In genomic region chr3:103393283-103394060, GRCm38 (mm10) we compare ENCODE assay signal across 9 mouse cellular contexts.
A peak's percentile ranks its signal among the peaks of the same experiment; 100 is the strongest.
DNase-seq lines count a peak whose midpoint lies in the region; ATAC-seq and TF ChIP-seq lines count a peak whose summit lies in the region.
"Had no signal": no experiment of that assay in that cellular context is flagged by ENCODE, and none has a peak within 500 bp of the region (broad histone marks: within the 10 kb centered on the region; RNA-seq: fewer than 3 reads in every experiment).

No protein-coding gene starts in this region.

- WGBS in heart, embryonic 11.5 days (ENCODE audit: insufficient replicate concordance) = 76% methylated on average over 14 of the region's 14 CpGs
- WGBS in bone marrow, adult 2 months = 83% methylated on average over 14 of the region's 14 CpGs
- WGBS in hindbrain, embryonic 12.5 days = 83% methylated on average over 14 of the region's 14 CpGs
- 82% methylated on average over 14 of the region's 14 CpGs for WGBS in midbrain, embryonic 12.5 days

- intact Hi-C loops in heart, postnatal 10 days (cut with DNase I) = loop anchor here (1.0 to 5.0 kb wide), 3 partner anchors 39 to 494 kb away; partner anchors contain the start of gene Olfml3
- intact Hi-C loops in gastrocnemius, postnatal 14 days (cut with DNase I; ENCODE audit: low total_unique reads) = loop anchor here (5.0 kb wide), 2 partner anchors 44 to 344 kb away; partner anchors contain the start of genes Gm10964 and Olfml3

- no peaks in the 10 kb centered on the region for H3K36me3 ChIP-seq in heart, embryonic 11.5 days (ENCODE audit: control insufficient read depth, insufficient read depth, low read length)
- H3K36me3 ChIP-seq in hindbrain, embryonic 12.5 days = no peaks in the 10 kb centered on the region
- H3K36me3 ChIP-seq in midbrain, embryonic 12.5 days = no peaks in the 10 kb centered on the region

- DNase-seq in heart, postnatal 10 days = no peak
- DNase-seq in gastrocnemius, postnatal 14 days = no peak
- DNase-seq in adrenal gland, adult 8-10 months = no peak
- no peak for DNase-seq in cerebellum, postnatal 36 days
- DNase-seq: right cerebral cortex, postnatal 25 days had no signal

- H3K4me3 ChIP-seq in heart, embryonic 11.5 days (ENCODE audit: low read depth, low read length) = no peak overlapping the region
- H3K4me3 ChIP-seq in bone marrow, adult 2 months (replicated peaks; ENCODE audit: control insufficient read depth, low read depth, low read length) = no peak overlapping the region
- H3K4me3 ChIP-seq in hindbrain, embryonic 12.5 days = no peak overlapping the region
- no peak overlapping the region for H3K4me3 ChIP-seq in midbrain, embryonic 12.5 days

- TF ChIP-seq POLR2A in bone marrow, adult 2 months (IDR thresholded peaks at IDR 0.05; ENCODE audit: borderline replicate concordance, control insufficient read depth, low read depth, low read length) = no peak

- H3K27me3 ChIP-seq in heart, embryonic 11.5 days (ENCODE audit: control insufficient read depth, insufficient read depth, low read length) = no peaks in the 10 kb centered on the region
- H3K27me3 ChIP-seq in hindbrain, embryonic 12.5 days = no peaks in the 10 kb centered on the region
- peaks cover 7% of the 10 kb centered on the region; the same call in 1 of the 2 replicates for H3K27me3 ChIP-seq in midbrain, embryonic 12.5 days

- no peaks in the 10 kb centered on the region for H3K4me1 ChIP-seq in heart, embryonic 11.5 days (ENCODE audit: control insufficient read depth, insufficient read depth, low read length)
- peaks cover 3% of the 10 kb centered on the region; the same call in 1 of the 2 replicates for H3K4me1 ChIP-seq in bone marrow, adult 2 months (ENCODE audit: control insufficient read depth, insufficient read depth, low read length)
- H3K4me1 ChIP-seq in hindbrain, embryonic 12.5 days = peaks cover 2% of the 10 kb centered on the region
- H3K4me1 ChIP-seq in midbrain, embryonic 12.5 days = no peaks in the 10 kb centered on the region

- no peak overlapping the region for H3K9ac ChIP-seq in heart, embryonic 11.5 days (ENCODE audit: low read depth, low read length)
- H3K9ac ChIP-seq in hindbrain, embryonic 12.5 days = no peak overlapping the region
- H3K9ac ChIP-seq in midbrain, embryonic 12.5 days (replicated peaks) = no peak overlapping the region

- no peak overlapping the region for H3K27ac ChIP-seq in heart, embryonic 11.5 days (ENCODE audit: low read depth, low read length)
- H3K27ac ChIP-seq in bone marrow, adult 2 months (ENCODE audit: control insufficient read depth, insufficient read depth, low read depth, low read length, poor library complexity) = no peak overlapping the region
- no peak overlapping the region for H3K27ac ChIP-seq in hindbrain, embryonic 12.5 days
- no peak overlapping the region for H3K27ac ChIP-seq in midbrain, embryonic 12.5 days (replicated peaks)

- no peak overlapping the region for H3K4me2 ChIP-seq in heart, embryonic 11.5 days
- H3K4me2 ChIP-seq in hindbrain, embryonic 12.5 days (replicated peaks) = no peak overlapping the region
- no peak overlapping the region for H3K4me2 ChIP-seq in midbrain, embryonic 12.5 days (replicated peaks)

- H3K9me3 ChIP-seq in heart, embryonic 11.5 days (replicated peaks; ENCODE audit: control insufficient read depth, low read length) = no peaks in the 10 kb centered on the region
- H3K9me3 ChIP-seq in hindbrain, embryonic 12.5 days (replicated peaks) = no peaks in the 10 kb centered on the region
- H3K9me3 ChIP-seq in midbrain, embryonic 12.5 days = no peaks in the 10 kb centered on the region

- TF ChIP-seq CTCF in bone marrow, adult 2 months (IDR thresholded peaks at IDR 0.05; ENCODE audit: control insufficient read depth, insufficient read depth, low read length) = peak; percentile 6; the same call in 1 of the 2 replicates

- 0 out of 2 replicates have a peak, but pooled peaks have one; percentile 46 for ATAC-seq in heart, embryonic 11.5 days (replicated peaks; ENCODE audit: insufficient number of reproducible peaks, low FRiP score, low TSS enrichment)
- peak; percentile 68 for ATAC-seq in hindbrain, embryonic 12.5 days (ENCODE audit: low FRiP score)
- peak; percentile 16; the same call in 1 of the 2 replicates for ATAC-seq in midbrain, embryonic 12.5 days (ENCODE audit: low FRiP score, low read depth)

Comparison
In these comparisons a context has a peak if more than half of its experiments do, and no peak if none do; other contexts are left out.
1. ATAC-seq: peak in every context shown above with its lines; median percentile 68 in hindbrain, embryonic 12.5 days; 46 in heart, embryonic 11.5 days; 16 in midbrain, embryonic 12.5 days.